Mouse (Mus musculus): Measurements from ENCODE around the gene Sostdc1. TPM values are rescaled to one million over a fixed set of nuclear protein-coding genes. Genes with fewer than 3 reads are reported as not detected.

Gene Sostdc1
- under 1 TPM in 3 of 4 experiments, not detected in 1; 0.46 to 0.81 (median 0.49) TPM for total RNA-seq (2022)

DNA sequence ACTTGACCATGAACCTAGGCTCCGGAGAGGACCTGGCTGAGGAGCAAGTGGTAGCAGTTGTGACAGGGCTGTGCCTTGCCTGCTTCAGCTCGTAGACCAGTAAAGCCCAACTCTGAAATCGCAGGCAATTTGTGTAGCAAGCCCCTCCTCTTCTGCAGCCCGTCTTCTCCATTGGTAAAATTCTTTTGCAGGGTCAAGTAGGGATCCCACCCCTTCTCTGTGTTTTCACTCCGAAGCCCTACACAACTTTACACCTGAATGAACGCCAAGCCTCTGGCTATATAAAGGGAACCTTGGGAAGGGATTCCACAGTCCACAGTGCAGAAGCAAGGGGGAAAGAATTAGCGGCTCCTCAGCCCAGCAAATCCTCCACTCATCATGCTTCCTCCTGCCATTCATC lies at the start of gene Sostdc1:
TSS of gene Sostdc1 (plus strand) at position 224 of the 400 bp plus-strand sequence.
- DNase-seq: no peak

DNA sequence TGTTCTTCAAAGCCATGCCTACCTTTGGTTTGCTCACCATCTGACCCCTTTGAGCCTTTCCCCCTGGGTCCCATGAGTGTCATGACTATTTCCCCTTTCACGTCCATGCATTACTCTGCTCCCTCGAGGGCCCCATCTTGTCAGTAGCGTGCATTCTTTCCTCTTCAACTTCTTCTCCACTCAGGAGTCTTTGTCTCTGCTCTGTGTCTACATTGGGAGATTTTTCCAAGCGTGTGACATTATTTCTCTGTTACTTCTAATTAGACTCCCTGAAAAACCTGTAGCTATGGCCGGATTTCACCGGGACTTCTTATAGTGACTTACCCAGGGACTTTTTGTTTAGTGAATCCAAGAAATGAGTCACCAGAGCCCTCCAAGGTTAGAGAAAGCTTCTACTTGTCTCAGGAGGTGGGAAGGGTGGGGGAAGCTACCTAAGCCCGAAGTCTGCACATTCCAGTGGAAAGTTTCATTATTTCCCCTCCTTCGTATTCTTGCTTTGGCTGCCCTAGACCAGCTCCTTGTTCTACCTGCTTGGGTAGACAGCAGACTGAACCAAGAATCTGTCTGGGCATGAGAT lies 46.2 kb upstream of the Sostdc1 start:
- no peak for DNase-seq

DNA sequence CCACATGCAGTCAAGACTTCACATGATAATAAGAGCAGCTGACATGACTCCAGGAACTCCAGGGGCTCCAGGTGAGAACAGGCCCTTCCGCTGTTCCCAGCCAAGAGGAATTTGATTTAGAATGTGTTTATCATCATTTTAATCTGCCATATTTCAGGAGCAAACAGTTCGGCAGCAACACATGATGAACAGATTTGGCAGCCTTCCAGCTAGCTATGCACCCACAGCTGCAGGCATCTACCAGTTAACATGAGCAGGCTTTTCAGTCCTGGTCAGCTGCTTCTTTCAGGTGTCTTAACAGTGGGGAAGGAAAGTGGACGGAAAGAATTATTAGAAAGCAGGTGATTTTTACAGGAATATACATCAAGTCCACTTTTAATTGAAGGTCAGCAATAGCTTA lies 39.1 kb upstream of the Sostdc1 start:
- no peak for DNase-seq

GRCm38 (mm10) chr12:36289634-36290033 lies 24.3 kb upstream of the Sostdc1 start:
- DNase-seq: no peak

GRCm38 (mm10) chr12:36290465-36290864 lies 23.5 kb upstream of the Sostdc1 start:
- no peak for DNase-seq

DNA sequence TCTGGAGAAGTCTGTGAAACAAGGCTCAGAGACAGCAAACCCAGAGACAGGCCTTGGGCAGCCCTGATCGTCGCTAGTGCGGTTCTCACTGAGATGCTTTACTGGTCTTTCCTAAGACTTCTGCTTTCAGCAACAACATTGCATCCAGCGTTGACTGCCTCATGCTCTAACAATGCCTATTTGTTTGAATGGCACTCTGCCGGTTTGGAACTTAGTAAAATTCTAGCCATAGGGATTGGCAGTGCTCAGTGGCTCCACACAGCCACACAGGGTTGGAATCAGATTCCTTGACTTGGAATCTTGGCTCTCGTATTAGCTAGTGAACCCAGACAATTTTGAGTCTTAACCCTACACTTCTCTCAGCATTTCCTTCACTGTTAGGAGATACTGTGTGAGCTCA lies 22.6 kb upstream of the Sostdc1 start:
- DNase-seq: no peak

GRCm38 (mm10) chr12:36302326-36302725 lies 11.6 kb upstream of the Sostdc1 start:
- DNase-seq: no peak

DNA sequence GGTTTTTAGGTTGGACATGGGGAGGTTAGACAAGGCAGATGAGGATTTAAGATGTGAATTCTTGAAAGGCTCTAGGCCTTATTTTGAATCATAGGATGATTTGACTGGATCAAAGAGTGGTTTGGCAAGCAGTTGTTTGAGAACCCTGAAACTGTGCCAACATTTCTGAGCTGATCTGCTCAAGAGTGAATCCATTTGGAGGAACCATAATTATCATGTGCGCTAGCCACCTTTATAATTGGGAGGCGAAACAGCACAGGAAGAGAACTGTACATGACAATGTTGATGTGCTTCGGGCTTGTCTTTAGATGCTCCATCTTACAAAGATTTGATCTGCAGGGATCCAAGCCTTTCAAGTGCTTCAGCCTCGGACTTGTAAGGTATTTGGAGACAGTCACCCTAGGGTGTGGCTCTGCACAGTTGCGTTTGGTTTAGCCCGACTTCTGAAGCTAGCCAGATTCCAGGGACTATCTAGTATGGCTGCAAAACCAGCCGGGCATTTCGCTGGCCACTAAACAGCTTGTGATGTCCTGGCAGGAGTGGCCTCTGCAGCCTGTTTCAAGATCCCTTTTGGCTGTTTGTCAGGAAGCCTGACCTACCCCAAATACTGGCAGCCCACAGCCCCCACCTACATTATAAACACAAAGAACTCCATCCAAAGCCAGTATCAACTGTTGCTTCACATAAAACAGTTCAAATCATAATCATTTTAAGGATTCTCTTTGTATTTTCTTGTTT lies 10.9 kb upstream of the Sostdc1 start:
- DNase-seq: no peak

DNA sequence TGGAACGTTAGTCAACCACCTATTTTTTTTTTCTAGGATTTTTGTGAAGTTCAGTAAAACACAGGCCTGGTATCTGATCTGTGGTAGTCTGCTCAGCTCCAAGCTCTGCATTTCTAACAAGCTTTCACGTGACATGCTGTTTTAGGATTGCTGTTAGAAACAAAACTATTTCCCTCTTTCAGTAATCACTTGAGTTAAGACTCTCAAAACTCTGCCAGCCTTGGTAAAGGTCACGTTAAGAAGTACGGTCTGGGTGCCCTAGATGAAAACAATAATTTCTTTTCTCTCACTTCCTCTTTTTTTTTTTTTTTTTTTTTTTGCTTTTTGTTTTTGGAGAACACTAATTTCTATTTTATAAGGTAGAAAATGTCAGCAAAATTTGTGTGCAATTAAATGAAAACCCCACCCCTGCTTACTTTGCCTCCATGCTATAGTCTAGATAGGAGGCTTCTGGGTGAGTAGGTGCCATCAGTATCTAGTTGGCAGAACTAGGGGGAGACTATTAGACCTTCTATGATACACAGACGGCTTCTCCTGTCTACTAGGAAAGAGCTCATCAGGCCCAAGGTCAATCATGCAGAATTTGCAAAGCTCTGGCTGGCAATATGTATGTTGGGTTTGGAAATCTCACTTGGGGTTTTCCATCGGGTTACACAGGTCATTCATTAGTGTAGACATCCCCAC lies 5.1 kb upstream of the Sostdc1 start:
- DNase-seq: no peak

DNA sequence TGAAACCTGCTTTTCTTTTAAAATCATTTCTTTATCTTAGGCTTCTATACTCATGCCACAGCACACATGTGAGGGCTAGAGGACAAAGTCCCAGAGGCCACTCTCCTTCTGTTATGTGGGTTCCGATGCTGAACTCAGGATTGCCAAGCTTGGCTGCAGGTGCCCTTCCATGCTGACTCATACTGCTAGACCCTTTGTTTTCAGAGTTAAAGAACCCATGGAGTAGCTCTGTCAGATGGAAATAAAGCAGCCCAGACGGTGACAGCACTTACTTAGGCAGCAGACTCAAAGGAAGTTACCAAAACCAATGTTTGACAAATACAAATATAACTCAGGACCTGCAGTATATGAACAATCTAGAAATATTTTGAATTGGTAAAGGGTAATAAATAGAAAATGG lies 924 bp upstream of the Sostdc1 start:
- DNase-seq: no peak

DNA sequence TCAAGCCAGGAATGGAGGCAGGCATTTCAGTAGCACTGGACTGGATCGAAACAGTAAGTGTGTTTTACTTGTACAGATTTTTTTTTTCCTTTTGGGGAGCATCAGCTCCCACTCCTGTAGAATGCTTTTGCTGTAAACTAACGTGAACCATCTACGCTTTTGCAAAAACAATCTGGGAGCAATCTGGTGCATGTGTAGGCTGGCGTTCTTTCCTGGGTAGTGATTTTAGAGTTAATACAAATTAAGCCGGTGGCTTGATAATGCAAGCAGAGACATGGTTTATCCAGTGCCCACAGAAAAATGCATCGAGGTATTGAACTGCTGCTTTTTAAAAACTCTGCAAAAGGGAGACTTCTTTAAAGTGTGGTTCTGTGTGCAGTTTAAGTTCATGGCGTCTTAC lies 507 bp downstream of the Sostdc1 start:
- DNase-seq: no peak

- no peak for DNase-seq
These were observed 1.6 kb downstream of the Sostdc1 start for GRCm38 (mm10) chr12:36315527-36315926.

GRCm38 (mm10) chr12:36316056-36316455 lies 2.1 kb downstream of the Sostdc1 start:
- DNase-seq: no peak

- peak; percentile 3 for DNase-seq
These were observed 3.3 kb downstream of the Sostdc1 start for GRCm38 (mm10) chr12:36317036-36317819.

GRCm38 (mm10) chr12:36317820-36318135 lies 3.8 kb downstream of the Sostdc1 start:
- no peak for DNase-seq

DNA sequence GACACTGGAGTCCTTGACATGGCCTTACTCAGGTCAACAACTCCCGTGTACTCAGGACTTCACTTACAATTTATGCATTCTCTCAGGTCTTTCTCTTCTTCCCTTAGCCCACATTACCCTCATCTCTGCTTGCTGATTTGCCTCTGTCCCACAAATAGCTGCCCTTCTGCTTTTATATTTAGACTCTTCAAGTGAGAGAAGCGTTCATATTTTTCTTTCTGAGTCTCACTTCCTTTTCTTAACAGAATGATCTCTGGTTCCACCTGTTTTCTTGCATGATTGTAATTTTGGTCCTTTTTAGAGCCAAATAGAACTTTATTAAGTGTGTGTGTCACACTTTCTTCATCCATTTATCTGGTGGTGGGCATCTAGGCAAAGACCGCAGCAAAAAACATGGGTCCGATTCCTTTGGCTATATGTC lies 12.2 kb downstream of the Sostdc1 start:
- no peak for DNase-seq

DNA sequence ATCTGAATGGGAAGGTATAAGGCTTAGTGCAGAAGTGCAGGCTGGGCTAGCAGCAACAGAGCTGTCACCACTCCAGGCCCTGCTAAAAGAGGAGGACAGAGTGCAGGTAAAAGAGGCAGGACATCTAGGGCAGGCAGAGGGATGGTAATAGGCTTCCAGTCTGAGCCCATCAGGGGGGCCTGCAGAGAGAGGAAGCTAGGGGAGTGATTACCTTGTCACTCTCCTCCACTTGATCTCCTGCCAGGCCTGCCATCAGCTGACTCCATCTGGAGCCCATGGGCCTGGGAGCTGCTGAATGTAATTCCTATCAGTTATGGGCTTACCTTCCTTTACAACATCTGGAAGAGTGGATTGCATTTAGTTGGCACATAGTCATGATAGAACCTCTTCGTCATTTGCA lies 18.7 kb downstream of the Sostdc1 start:
- no peak for DNase-seq

DNA sequence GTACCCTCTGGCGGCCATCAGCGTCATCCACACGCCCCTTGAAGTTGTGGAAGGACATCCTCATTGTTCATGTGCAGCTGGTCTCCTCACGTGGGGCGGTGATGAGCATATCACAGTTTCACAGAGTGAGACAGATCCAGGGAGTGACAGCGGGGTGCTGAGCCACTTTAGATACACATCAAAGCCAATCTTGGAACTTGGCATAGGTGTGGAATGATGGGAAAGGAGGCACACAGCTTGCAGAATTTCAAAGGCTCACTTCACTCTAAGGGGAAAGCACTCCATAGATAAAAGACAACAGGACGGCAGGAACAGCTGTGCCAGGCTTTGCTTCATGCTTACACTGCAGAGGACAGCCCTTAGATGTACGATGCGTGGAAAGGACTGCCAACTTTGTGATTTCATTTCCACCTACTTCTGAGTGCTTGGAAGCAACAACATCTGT lies 19.9 kb downstream of the Sostdc1 start:
- no peak for DNase-seq

DNA sequence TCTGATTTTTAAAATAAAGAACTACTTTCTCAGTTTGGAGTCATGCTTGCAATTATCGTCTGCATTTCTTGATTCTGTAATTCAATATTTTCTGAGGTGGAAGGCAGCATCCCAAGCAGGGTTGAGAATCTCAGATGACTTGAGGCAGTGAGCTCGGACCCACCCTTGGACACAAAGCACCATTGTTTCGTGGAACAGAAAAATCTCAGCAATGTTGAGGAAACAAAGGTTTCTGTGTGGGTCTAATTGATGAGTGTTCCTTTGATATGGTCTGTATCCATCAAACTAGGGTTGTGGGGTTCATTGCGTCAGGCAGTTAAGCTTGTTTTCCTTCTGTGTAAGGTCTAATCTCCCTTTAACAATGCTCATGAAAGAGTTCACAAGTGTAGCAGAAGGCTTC lies 30.2 kb downstream of the Sostdc1 start:
- no peak for DNase-seq

DNA sequence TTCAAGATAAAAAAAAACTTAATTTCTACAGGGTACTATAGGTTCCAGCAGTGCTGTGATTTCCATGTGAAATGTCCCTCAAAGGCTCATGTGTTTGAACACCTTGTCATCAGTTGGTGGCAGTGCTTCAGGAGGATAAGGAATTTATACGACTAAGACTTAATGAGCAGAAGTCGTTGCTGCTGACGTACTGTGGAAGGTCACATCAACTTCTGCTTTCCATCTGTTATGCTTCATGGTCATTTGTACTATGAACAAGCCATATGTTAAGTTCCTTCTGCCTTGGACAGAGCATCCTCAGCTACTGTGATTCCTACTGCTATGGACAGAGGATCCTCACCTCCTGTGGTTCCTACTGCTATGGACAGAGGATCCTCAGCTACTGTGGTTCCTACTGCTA lies 46.1 kb downstream of the Sostdc1 start:
- DNase-seq: no peak

DNA sequence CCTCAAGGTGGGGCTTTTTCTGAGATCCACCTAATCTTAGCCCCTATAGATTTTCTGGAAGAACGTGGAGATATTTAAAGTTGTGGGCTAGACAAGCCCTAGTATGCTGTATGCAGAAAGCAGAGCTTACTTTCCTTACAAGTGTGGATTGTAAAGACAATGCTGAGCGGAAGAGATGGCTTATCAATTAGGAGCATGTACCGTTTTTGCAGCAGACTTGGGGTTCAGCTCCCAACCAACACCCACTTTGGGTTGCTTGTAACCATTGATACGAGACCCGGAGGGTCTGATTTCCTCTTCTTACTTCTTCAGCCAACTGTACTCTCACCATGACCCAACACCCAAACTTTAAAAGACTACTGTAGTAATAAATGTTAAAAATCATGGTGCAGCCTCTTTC lies 46.8 kb downstream of the Sostdc1 start:
- DNase-seq: no peak

GRCm38 (mm10) chr12:36364013-36364412 lies 50.1 kb downstream of the Sostdc1 start:
- no peak for DNase-seq

Measured in adrenal gland, adult 8-10 months (tissue).